Mouse (Mus musculus): ENCODE results near the gene Gatb. TPM values are rescaled to one million over a fixed set of nuclear protein-coding genes. Genes with fewer than 3 reads are reported as not detected.

Gatb gene
- polyA plus RNA-seq, 1 experiment from 2014 or later: 18.6 TPM

DNA sequence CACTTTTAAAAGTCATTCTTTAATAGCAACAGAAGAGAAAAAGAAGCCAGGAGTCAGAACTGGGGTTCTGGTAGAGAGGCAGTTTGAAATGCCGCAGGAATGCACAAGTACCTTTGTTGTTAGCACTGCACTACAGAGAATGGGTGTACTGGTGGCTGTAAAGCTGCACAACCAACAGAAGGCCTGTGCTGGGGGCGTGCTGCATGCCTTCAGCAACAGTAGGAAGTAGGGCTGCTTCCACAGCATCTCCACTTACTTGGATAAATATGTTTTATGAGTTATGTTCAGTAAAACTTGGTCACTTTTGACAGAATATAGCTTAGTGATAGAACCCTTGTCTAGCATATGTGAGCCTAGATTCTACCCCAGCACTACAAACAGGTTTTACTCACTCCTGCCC lies 33.8 kb downstream of the Gatb start:
- WGBS: 95% methylated on average over 2 of the region's 2 CpGs
- H3K9ac ChIP-seq (ENCODE audit: low read depth, low read length): no peak overlapping the region
- no peaks in the 10 kb centered on the region for H3K4me1 ChIP-seq (replicated peaks; ENCODE audit: control insufficient read depth, insufficient read depth, low read length)
- H3K4me2 ChIP-seq (replicated peaks; ENCODE audit: low read depth, low read length): no peak overlapping the region
- H3K9me3 ChIP-seq (ENCODE audit: control insufficient read depth, low read length): no peaks in the 10 kb centered on the region
- no peak overlapping the region for H3K4me3 ChIP-seq (ENCODE audit: low read depth, low read length)
- H3K36me3 ChIP-seq (ENCODE audit: control insufficient read depth, insufficient read depth, low read length): no peaks in the 10 kb centered on the region
- DNase-seq (ENCODE audit: low spot score) (no peak), ATAC-seq (ENCODE audit: low FRiP score) (no peak)
- H3K27me3 ChIP-seq (ENCODE audit: control insufficient read depth, insufficient read depth, low read length): no peaks in the 10 kb centered on the region
- no peak overlapping the region for H3K27ac ChIP-seq (ENCODE audit: low read depth, low read length)

DNA sequence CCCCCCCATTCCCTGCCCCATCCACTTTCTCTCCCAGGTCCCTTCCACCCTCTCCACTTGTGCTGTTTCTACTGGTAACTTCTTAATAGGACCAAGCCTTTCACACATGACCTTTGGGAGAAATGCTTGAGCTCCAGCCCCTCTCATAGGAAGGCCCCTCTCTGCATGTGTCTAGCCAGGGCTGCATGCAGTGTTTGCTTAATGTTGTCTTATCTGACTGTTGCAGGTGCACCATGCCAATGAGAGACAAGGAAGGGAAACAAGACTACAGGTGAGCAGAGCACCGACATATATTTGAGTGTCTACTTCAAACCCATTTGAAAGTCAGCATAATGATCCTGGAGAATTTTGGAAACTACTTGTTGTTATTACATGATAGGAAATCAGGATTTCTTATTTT lies 42.5 kb downstream of the Gatb start:
- whole genome bisulfite sequencing: 93% methylated on average over 1 of the region's 1 CpGs
- ATAC-seq (ENCODE audit: low FRiP score) (no peak), DNase-seq (ENCODE audit: low spot score) (no peak)
- Histone ChIP-seq H3K9me3 (ENCODE audit: control insufficient read depth, low read length) (no peaks in the 10 kb centered on the region), H3K4me2 (replicated peaks; ENCODE audit: low read depth, low read length) (no peak overlapping the region), H3K4me3 (ENCODE audit: low read depth, low read length) (no peak overlapping the region), H3K9ac (ENCODE audit: low read depth, low read length) (no peak overlapping the region), H3K27ac (ENCODE audit: low read depth, low read length) (no peak overlapping the region), H3K4me1 (replicated peaks; ENCODE audit: control insufficient read depth, insufficient read depth, low read length) (no peaks in the 10 kb centered on the region), H3K36me3 (ENCODE audit: control insufficient read depth, insufficient read depth, low read length) (no peaks in the 10 kb centered on the region), H3K27me3 (ENCODE audit: control insufficient read depth, insufficient read depth, low read length) (no peaks in the 10 kb centered on the region)

DNA sequence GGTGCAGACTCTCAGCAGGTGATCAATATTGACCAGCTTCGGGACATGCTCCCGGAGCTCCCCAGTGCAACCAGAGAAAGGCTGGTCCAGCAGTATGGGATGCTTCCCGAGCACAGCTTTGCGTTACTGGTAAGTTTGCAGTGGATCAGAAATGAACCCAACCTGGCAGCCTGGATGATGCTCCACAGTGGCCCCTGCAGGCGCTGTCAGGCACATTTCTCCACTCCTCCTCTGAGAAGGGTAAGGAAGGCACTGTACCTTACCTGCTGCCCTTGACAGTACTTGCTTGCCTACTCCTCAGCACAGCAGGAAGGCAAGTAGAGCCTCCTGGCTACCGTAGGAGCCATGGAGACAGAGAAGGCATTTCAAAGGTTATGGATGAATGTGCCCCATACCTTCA lies 45.0 kb downstream of the Gatb start:
- Histone ChIP-seq H3K9me3 (ENCODE audit: control insufficient read depth, low read length) (no peaks in the 10 kb centered on the region), H3K4me1 (replicated peaks; ENCODE audit: control insufficient read depth, insufficient read depth, low read length) (no peaks in the 10 kb centered on the region), H3K9ac (ENCODE audit: low read depth, low read length) (no peak overlapping the region), H3K4me3 (ENCODE audit: low read depth, low read length) (no peak overlapping the region), H3K27ac (ENCODE audit: low read depth, low read length) (no peak overlapping the region), H3K27me3 (ENCODE audit: control insufficient read depth, insufficient read depth, low read length) (no peaks in the 10 kb centered on the region), H3K4me2 (replicated peaks; ENCODE audit: low read depth, low read length) (no peak overlapping the region), H3K36me3 (ENCODE audit: control insufficient read depth, insufficient read depth, low read length) (no peaks in the 10 kb centered on the region)
- WGBS: 86% methylated on average over 6 of the region's 6 CpGs
- no peak for DNase-seq (ENCODE audit: low spot score)
- ATAC-seq (ENCODE audit: low FRiP score): no peak

DNA sequence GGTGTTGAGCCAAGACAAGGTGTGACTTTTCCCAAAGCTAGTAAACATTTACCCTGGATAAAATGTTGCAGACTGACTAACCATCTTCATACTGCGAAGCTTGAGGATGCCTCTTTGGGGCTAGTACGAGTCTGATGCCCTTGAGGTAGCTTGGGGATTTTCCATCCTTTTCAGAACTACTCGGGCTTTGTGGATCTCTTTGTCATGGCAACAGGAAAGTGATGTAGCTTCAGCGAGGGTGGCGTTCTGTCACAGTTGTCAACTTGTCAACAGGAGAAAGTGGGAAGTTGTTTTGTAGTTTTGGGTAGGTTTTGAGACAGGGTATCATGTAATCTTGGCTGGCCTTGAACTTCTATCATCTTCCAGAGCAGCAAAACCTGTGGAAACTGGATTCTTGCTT lies 45.4 kb downstream of the Gatb start:
- no peak overlapping the region for H3K4me3 ChIP-seq (ENCODE audit: low read depth, low read length)
- no peak overlapping the region for H3K9ac ChIP-seq (ENCODE audit: low read depth, low read length)
- no peaks in the 10 kb centered on the region for H3K4me1 ChIP-seq (replicated peaks; ENCODE audit: control insufficient read depth, insufficient read depth, low read length)
- ATAC-seq (ENCODE audit: low FRiP score): no peak
- DNase-seq (ENCODE audit: low spot score): no peak
- no peaks in the 10 kb centered on the region for H3K9me3 ChIP-seq (ENCODE audit: control insufficient read depth, low read length)
- H3K27me3 ChIP-seq (ENCODE audit: control insufficient read depth, insufficient read depth, low read length): no peaks in the 10 kb centered on the region
- no peak overlapping the region for H3K27ac ChIP-seq (ENCODE audit: low read depth, low read length)
- no peak overlapping the region for H3K4me2 ChIP-seq (replicated peaks; ENCODE audit: low read depth, low read length)
- 83% methylated on average over 5 of the region's 5 CpGs for WGBS
- no peaks in the 10 kb centered on the region for H3K36me3 ChIP-seq (ENCODE audit: control insufficient read depth, insufficient read depth, low read length)

DNA sequence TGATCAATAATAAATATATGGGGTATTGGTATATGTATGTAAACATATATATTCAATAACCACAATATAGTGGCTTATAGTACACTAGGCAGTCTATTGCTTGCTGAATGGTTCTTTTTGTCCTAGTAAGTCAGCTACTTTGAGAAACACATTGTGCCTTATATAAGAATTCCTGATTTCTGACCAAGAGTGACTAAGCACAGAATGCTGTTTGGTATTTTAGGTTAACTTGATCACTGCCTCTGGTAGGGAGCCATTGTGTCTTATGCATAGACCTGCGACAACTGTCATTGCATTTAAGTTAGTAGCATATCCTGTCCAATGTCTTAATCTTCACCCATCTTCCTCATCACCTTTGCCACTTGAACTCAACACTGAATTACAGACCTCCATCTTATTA lies 45.8 kb downstream of the Gatb start:
- Histone ChIP-seq H3K36me3 (ENCODE audit: control insufficient read depth, insufficient read depth, low read length) (no peaks in the 10 kb centered on the region), H3K27ac (ENCODE audit: low read depth, low read length) (no peak overlapping the region), H3K27me3 (ENCODE audit: control insufficient read depth, insufficient read depth, low read length) (no peaks in the 10 kb centered on the region), H3K4me2 (replicated peaks; ENCODE audit: low read depth, low read length) (no peak overlapping the region), H3K9ac (ENCODE audit: low read depth, low read length) (no peak overlapping the region), H3K4me3 (ENCODE audit: low read depth, low read length) (no peak overlapping the region), H3K9me3 (ENCODE audit: control insufficient read depth, low read length) (no peaks in the 10 kb centered on the region), H3K4me1 (replicated peaks; ENCODE audit: control insufficient read depth, insufficient read depth, low read length) (no peaks in the 10 kb centered on the region)
- WGBS: 100% methylated on average over 1 of the region's 1 CpGs
- no peak for ATAC-seq (ENCODE audit: low FRiP score)
- DNase-seq (ENCODE audit: low spot score): no peak

DNA sequence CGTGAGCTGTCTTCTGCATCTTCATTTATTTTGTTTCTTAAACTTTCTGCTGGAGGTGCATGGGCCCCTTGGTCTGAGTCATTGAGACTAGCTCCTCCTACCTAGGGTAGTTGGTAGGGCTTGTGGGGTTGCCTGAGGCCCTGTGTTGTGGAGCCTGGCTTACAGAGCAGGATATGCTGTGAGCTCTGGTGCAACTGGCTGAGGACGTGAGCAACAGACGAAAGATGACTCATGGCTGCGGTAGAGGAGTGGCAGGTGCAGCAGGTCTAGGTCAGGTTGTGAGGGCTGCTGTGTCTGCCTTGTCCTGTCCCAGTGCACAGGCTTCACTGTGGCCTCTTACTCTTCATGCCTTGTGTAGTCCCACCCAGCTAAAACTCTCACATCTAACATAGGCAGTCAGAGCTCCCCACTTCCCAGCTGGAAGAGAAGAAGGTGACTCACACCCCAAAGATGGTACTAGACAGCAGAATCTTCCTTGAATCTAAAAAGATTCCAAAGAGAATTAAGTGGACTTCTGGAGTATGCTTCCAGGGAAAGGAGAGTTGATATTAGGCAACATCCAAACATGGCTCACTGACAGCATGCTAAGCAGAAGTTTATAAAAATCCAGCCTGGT lies 56.1 kb downstream of the Gatb start:
- Histone ChIP-seq H3K36me3 (ENCODE audit: control insufficient read depth, insufficient read depth, low read length) (no peaks in the 10 kb centered on the region), H3K27me3 (ENCODE audit: control insufficient read depth, insufficient read depth, low read length) (no peaks in the 10 kb centered on the region), H3K4me2 (replicated peaks; ENCODE audit: low read depth, low read length) (no peak overlapping the region), H3K4me3 (ENCODE audit: low read depth, low read length) (no peak overlapping the region), H3K27ac (ENCODE audit: low read depth, low read length) (no peak overlapping the region), H3K9ac (ENCODE audit: low read depth, low read length) (no peak overlapping the region), H3K9me3 (ENCODE audit: control insufficient read depth, low read length) (no peaks in the 10 kb centered on the region), H3K4me1 (replicated peaks; ENCODE audit: control insufficient read depth, insufficient read depth, low read length) (no peaks in the 10 kb centered on the region)
- DNase-seq (ENCODE audit: low spot score): no peak
- no peak for ATAC-seq (ENCODE audit: low FRiP score)
- WGBS: 94% methylated on average over 4 of the region's 4 CpGs

DNA sequence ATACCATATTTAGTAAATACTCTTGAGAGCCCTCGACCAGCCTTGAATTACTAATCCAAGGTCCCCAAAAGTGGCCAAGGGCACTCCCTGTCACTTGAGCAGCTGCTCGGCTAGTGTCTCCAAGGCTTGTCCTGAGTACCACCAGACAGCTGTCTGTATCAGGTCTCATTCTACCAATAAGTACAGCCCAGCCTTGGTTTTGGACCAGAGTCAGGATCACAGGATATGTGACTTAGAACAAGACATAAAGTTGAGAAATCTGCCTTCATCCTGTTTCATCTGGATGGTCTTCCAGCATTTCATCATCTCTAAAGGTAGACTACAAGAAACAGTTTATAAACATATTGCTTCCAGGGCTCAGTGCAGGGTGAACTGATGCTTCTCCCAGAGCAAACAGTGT lies 59.8 kb downstream of the Gatb start:
- no peak overlapping the region for H3K4me3 ChIP-seq (ENCODE audit: low read depth, low read length)
- ATAC-seq (ENCODE audit: low FRiP score): no peak

DNA sequence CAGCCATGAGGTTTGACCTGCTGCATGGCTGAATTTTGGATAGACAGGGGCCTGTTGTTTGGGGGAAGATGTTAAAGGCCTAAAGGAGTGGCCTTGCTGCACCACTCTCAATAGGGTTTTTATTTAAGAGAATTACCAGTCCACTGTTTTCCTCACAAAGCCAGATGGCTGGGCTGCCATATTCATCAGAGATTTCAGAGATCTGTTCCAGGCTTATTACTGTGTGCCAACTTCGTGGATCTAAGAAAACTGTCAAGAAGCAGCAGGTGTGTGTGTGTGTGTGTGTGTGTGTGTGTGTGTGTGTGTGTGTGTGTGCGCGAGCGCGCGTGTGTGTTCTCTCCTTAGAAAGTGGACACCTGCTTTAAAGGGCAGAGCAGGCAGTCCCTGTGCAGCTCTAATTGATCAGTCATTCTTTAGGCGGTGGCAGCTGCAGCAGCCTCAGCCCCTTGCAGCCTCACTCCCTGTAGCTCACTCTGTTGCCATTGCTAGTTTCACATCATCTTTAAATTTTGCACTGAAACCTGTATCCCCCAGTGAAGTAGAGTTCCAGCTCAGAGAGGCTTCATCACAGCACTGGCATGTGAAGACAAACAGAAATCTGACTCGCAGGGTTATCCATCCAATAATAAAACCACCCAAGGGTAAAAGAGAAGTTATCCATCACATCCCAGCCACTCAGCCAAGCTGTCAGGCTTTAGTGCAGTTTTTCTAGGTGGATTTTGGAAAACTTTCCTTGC lies 60.6 kb downstream of the Gatb start:
- H3K9me3 ChIP-seq (ENCODE audit: control insufficient read depth, low read length): no peaks in the 10 kb centered on the region
- no peak overlapping the region for H3K4me3 ChIP-seq (ENCODE audit: low read depth, low read length)
- ATAC-seq (ENCODE audit: low FRiP score) (no peak), DNase-seq (ENCODE audit: low spot score) (no peak)
- 75% methylated on average over 3 of the region's 8 CpGs for WGBS
- H3K27me3 ChIP-seq (ENCODE audit: control insufficient read depth, insufficient read depth, low read length): no peaks in the 10 kb centered on the region
- no peak overlapping the region for H3K4me2 ChIP-seq (replicated peaks; ENCODE audit: low read depth, low read length)
- no peak overlapping the region for H3K27ac ChIP-seq (ENCODE audit: low read depth, low read length)
- H3K4me1 ChIP-seq (replicated peaks; ENCODE audit: control insufficient read depth, insufficient read depth, low read length): no peaks in the 10 kb centered on the region
- no peak overlapping the region for H3K9ac ChIP-seq (ENCODE audit: low read depth, low read length)
- H3K36me3 ChIP-seq (ENCODE audit: control insufficient read depth, insufficient read depth, low read length): no peaks in the 10 kb centered on the region

More for the DNA sequence above, 59.8 kb downstream of the Gatb start:
- WGBS: 95% methylated on average over 2 of the region's 2 CpGs
- no peaks in the 10 kb centered on the region for H3K36me3 ChIP-seq (ENCODE audit: control insufficient read depth, insufficient read depth, low read length)
- no peaks in the 10 kb centered on the region for H3K9me3 ChIP-seq (ENCODE audit: control insufficient read depth, low read length)
- no peak overlapping the region for H3K27ac ChIP-seq (ENCODE audit: low read depth, low read length)
- DNase-seq (ENCODE audit: low spot score): no peak
- H3K4me2 ChIP-seq (replicated peaks; ENCODE audit: low read depth, low read length): no peak overlapping the region
- no peaks in the 10 kb centered on the region for H3K4me1 ChIP-seq (replicated peaks; ENCODE audit: control insufficient read depth, insufficient read depth, low read length)
- H3K27me3 ChIP-seq (ENCODE audit: control insufficient read depth, insufficient read depth, low read length): no peaks in the 10 kb centered on the region
- H3K9ac ChIP-seq (ENCODE audit: low read depth, low read length): no peak overlapping the region

DNA sequence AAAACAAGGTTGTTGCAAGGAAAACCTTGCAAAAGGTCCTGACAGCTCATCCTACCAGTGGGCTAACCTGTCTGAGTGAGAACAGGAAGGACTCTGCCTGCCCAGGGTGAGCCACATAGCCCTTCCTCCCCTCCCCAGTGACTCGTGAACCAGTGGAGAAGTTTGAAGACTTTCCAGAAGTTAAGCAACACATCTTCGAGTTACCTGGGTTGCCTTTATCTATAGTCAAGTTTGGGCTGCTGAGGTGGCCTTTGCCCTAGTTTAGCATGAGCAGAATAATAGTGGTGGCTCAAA lies 61.2 kb downstream of the Gatb start:
- H3K36me3 ChIP-seq (ENCODE audit: control insufficient read depth, insufficient read depth, low read length): no peaks in the 10 kb centered on the region
- H3K27me3 ChIP-seq (ENCODE audit: control insufficient read depth, insufficient read depth, low read length): no peaks in the 10 kb centered on the region

More for the DNA sequence above, 61.2 kb downstream of the Gatb start:
- no peaks in the 10 kb centered on the region for H3K9me3 ChIP-seq (ENCODE audit: control insufficient read depth, low read length)
- ATAC-seq (ENCODE audit: low FRiP score): no peak
- H3K4me2 ChIP-seq (replicated peaks; ENCODE audit: low read depth, low read length): no peak overlapping the region
- WGBS: 70% methylated on average over 2 of the region's 2 CpGs
- DNase-seq (ENCODE audit: low spot score): no peak
- H3K4me1 ChIP-seq (replicated peaks; ENCODE audit: control insufficient read depth, insufficient read depth, low read length): no peaks in the 10 kb centered on the region
- no peak overlapping the region for H3K9ac ChIP-seq (ENCODE audit: low read depth, low read length)
- H3K4me3 ChIP-seq (ENCODE audit: low read depth, low read length): no peak overlapping the region
- H3K27ac ChIP-seq (ENCODE audit: low read depth, low read length): no peak overlapping the region

All from hindbrain, embryonic 11.5 days (tissue).